Mouse (Mus musculus) spleen, postnatal 14 days (tissue): ENCODE results near the gene Ntrk3.

ENCODE experiments used
- DNase-seq, 2 experiments: peaks; one replicate each; pipeline ENCODE4 v3.0.0; 2021 to 2022; ENCODE audit warnings: low spot score in 2 of 2

The Ntrk3 gene

DNA sequence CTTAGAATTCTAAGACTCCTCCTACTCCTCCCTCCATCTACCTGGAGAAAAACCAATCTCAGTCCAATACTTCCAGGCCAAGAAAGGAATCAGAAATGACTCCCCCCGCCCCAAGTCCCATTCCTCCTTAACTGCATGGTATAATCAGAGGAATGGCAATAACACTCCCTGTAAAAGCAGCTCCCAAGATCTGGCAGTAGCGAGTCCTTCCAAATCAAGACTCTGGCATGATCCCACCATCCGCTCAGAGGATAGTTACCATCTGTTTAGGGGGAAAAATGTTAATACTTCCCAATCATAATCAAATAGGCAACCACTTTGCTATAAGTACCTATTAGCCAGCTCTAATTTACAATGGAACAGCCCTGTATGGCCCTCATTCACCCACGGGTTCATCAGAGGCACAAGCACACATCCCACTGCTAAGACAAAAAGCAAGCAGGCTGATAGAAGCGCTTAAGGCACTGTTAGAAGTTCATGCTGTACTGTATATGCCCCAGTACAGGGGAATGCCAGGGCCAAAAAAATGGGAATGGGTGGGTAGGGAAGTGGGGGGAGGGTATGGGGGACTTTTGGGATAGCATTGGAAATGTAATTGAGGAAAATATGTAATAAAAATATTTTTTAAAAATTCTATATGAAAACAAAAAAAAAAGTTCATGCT is 294.3 kb downstream of the Ntrk3 start:
- no peak for DNase-seq

DNA sequence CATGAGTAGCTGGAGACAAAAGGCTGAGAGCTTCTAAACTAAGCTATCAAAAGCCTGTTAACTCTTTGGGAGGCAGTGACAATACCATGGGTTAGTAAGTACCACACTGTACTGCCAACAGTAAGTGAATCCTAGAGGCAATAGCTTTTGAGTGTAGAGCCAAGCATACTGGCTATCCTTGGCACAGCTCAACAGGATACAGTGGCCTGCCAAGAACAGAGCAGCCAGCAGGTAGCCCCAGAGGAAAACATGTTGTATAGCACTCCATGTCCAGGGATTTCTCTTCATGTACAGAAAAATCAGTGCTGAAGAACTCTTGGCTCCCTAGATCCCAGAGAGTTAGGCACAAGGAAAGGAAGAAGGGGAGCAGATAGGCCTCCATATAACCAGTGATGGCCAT is 296.1 kb downstream of the Ntrk3 start:
- DNase-seq, result no peak

DNA sequence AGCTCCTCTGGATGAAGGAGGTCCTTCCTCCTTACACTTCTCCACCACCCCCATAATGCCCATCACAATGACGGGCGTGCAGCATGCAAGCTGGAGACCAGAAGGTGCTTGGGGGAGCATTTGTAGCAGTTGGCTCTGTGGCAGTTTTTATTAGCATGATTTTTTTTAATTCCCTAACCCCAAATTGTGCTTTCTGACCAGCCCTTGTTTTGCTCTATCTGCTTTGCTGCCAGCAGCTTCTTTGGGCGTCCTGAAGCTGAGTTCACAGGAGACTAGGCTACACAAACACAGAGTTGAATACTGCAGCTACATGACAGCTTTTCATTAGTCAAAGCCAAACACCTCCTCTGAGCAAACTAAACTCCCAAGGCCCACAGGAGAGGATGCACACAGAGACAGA is 296.9 kb downstream of the Ntrk3 start:
- no peak for DNase-seq

DNA sequence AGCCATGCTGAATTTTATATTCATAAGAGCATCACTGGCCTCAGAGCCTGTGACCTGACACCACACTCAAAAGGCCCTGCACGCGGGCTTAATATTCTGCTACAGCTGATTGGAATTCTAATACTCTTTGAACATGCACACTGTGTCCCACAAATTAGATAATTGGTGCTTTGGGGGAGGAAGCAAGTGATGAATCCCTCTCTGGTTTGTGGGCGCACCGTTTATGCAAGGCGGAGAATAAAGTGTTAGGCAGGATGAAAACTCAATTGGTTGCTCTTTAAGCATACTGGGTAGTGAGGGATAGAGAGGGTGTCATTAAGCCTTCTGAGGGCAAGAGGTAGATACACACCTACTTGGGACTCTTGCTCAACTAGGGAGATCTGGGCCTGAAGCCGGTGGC is 297.3 kb downstream of the Ntrk3 start:
- DNase-seq, result no peak

DNA sequence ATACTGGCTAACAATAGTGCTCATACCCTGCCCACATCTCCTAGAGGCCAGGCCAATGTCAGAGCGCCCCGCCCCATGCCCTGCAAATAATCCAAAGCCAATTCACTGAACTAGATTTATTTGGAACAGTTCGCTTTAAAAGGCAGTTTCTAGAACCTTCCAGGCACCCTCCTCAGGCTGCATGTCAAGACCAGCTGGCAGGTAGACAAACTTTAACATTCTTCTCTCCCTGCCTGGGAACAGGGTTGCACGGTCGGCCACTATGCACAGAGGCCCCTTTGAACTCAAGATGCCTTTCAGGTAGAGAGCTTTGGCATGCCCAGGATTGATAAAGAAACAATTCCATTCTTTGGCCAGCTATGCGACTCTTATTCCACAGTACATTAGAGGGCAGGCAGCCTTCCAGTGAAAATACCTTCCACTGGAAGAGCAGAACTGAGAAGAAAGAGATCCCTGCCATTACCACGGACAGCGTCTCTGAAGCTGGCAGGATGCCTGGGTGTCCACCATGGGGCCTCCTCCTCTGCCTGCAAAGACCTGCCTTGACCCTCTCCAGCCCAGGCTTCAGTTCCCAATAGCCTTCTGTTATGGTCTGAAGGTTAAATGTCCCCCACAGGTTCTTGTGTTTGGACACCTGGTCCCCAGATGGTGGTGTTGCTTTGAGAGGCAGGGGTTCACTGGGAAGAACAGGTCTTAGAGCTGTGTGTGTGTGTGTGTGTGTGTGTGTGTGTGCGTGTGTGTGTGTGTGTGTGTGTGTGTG is 298.3 kb downstream of the Ntrk3 start:
- DNase-seq, result no peak

DNA sequence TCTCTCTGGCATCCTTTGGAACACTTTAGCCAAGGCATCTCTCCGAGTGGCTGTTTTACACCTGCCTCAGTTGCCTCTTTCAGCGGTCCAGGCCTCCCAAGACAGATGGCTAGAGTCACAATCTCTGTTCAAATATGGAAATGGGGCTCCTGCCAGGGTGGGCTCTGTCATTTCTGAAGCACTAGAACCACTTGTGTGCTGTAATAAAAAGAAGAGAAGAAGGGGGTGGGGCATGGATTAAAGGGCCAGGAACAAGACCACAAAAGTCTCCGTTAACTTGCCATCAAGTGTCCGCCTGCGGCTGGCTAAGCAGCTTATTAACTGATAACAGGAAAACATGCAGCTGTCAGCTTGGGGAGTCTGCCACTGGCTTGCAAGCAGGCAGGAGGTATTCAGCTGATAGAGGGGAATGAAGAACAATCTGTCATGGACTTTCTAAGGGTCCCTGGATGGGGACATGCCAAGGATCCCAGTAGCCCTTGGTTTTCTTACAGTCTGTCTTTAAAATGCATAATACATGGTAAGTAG is 304.1 kb downstream of the Ntrk3 start:
- DNase-seq, result no peak

DNA sequence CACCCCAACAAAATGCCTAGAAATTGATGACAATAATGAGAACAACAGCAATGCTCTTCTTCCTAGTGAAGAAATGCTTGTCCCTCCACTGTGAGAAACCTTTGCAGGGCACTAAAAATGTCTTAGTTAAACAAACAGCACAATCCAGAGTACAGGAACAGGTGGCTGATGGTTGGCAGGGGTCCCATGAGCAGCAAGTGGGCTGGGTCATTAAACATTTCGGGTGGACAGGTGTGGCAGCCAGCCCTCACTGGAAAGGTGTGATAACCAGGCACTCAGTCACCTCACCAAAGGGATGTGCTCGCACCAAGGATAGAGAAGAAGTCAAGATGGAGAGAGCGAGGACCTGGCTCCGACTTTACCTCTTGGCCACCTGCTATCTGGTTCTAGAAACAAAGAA is 306.2 kb downstream of the Ntrk3 start:
- no peak for DNase-seq

DNA sequence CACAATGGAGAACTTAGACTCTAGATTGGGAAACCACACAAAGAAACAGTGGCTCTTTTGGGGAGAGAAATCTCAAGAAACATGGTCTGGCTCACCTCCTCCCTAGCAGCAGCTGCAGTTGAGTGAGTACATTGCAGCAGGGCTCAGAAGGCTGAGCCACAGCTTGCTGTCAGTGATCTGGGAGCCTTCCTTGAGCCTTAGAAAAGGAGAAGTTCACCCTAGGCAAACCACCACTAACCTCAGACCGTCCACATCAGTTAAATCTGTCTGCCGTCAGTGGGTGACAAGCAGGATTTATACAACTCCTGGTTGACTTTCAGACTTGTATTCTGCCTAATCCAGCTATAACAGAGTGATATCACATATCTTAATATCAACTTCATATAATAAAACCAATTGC is 325.6 kb downstream of the Ntrk3 start:
- DNase-seq, result no peak

DNA sequence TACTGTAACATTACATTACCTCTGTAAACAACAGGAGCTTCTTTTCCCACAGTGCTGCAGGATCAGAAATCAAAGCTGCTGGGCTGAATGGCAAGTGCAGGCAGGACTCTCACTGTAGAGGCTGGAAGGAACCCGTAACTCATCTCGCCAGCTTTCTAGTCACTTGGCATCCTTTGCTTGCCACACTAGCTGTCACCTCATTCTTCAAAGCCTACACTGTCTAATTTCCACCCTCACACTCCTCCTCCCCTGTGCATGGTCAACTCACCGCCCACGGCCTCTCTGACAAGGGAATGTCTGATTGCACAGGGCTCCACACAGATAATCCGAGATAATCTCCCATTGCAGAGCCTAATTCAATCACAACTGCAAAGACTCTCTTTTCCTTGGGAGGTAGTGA is 327.8 kb downstream of the Ntrk3 start:
- DNase-seq, result no peak

DNA sequence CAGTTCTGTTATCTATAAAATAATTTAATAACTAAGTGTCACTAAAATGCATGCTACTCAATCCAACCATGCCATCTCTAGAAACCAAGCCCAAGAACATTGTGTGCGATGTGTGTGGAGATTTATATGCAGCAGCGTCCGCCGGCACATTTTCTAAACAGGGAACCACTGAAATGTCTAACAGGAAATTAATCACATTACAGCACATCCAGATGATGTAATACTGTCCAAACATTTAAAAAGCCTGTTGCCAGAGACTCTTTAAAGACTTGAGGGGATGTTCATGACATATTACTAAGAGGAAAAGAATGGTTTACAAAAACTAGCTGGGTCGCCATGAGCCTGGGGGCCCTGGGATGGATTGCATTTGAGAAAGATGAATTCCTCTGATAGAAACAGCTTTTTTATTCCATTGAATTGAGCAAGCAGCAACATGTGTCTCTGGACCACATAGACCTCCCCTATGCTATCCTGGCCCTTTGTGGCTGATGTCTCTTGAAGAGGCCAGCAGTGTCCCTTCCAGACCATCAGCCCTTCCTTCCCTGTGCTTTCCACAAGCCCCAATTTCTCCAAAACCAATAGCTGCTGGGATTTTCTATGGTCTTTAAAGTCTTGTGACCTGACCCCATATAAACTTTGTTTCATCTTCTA is 331.0 kb downstream of the Ntrk3 start:
- DNase-seq, result no peak

DNA sequence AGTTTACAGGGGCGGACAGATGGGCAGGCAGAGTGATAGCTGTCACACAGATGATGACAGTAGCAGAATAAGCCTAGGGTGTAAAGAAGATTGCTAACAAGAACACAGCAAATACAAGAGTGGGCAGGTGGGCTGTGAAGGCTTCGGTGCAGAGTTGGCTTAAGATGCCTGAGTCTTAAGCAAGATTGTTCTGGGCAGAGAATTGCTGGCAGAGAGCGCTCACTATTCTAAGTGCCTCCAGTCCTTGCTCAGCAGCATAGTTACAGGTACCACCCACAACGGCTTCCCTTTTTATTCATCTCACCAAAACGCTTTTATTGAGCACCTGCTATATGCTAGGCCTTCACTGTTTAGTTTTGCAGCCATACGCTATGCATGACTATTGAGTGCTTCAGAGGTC is 333.3 kb downstream of the Ntrk3 start:
- DNase-seq, result no peak

DNA sequence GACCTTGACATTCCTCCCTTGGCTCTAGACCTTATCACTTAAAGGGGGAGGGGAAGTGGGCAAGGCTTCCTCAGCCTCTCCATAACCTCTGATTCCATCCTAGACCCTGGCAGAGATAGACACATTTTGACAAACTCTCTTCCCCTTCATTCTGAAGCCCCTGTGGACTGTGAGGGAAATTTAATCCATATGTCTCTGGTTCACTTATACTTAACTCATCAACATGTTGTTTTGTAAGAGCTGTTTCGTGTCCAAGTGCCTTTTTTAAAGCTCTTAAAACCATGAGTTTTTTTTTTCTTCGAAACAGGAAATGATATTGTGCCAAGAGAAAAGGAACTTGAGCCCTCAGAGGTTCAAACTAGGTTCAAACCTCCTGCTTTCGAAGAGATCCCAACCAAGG is 335.3 kb downstream of the Ntrk3 start:
- DNase-seq, result no peak

DNA sequence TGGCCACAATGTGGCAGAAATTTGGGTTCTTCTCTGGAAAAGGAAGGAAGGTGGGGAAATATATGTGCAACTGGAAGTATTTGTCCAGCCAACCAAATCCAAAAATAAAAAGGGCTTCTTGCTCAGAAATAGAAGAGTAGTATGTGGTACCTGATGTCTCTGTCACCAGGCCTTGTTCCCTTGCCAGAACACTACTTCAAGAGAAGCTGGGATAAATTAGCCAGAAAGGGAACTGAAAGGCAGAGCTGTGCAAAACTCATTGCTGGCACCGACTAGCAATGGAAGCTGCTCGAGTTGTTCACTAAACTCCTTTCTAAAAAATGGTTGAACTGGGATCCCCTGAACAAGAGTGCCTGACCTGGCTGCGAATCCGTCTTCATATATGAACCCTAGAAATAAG is 337.6 kb downstream of the Ntrk3 start:
- no peak for DNase-seq

DNA sequence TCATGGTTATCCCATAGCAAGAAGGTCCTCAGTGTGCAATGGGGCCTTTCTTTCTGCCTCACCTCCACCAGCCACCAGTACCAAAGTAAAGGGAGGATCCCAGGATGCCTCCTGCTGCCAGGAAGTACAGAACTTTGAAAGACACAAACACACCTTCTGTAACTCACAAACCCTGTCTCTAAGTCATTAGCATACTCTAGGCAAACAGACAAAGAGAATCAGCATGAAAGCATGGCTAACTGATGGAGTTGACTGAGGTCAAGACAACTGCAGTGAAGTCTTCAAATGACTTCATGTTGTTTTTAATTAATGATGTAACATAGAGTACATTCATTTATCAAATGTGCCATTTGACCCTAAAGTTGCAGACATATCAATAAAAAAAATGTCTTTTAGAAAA is 339.4 kb downstream of the Ntrk3 start:
- DNase-seq, result no peak

DNA sequence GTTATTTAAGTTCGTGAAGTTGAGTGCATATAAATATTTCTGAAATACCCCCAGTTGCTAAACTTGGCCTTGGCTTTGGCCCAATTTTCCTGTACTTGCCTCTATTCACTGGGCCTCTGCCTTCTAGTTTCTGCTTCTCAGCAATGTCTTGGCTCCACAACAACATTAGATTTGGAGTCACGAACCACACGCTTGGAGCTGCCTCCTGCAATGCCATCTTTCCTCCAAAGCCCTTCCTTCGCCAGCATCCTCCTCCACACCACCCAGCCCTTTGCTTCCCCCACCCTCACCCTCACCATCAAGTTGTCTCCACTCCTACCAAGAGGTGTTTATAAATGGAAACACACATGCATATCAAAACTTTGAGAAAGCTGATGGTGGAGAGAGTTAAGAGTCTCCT is 340.6 kb downstream of the Ntrk3 start:
- DNase-seq, result no peak

DNA sequence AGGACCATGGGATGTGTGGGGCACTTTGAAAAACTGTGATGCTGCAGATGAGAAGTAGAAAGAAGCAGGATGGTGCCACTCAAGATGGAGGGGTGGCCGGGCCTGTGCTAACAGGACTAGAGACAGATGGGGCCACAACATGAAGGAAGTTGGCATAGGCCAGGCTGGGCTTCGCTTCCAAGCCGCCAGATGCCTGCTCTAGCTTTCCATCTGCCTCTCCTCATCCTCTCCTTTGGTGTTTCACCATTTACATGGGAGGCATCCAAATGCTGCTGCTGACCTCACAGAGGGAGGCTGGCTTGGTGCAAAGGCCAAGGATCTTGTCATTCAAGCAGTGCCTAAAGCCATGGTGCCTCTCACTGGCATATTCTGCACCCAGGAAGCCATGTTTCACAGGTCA is 347.8 kb downstream of the Ntrk3 start:
- no peak for DNase-seq

DNA sequence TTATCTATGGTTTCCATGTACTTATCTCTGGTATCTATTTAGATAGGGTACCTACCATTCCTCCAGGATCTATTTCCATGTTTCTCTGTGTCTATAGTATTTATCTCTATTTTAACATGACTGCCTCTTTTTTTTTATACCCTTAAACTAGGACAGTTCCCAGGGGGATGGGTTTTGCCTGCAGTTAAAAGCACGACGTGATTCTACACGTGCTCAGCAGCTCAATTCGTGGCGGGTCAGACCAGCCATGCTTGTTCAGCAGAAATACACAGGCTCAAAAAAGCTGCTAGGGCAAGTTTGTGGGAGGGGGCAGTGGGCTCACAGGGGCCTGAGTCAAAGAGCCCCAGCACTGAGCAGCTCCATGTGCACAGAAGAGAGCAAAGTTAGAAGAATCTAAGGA is 349.7 kb downstream of the Ntrk3 start:
- DNase-seq, result no peak

DNA sequence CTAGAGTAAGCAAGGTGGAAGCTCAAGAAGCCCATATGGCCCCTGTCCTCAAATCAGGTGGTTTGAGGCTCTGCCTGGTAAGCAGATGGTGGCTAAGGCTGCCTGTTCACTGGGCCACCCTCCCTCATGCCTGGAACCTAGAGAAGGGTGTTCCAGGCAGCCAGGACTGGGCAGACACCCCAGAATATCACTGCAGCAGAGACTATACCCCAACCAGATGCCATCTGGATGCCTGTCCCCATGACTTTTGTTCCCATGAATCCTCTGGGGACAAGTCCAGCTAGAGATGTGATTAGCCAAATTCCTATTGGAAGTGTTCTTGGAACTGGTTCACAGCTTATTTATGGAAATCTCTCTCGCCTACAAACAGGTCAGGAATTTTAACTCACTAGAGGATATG is 351.8 kb downstream of the Ntrk3 start:
- no peak for DNase-seq

DNA sequence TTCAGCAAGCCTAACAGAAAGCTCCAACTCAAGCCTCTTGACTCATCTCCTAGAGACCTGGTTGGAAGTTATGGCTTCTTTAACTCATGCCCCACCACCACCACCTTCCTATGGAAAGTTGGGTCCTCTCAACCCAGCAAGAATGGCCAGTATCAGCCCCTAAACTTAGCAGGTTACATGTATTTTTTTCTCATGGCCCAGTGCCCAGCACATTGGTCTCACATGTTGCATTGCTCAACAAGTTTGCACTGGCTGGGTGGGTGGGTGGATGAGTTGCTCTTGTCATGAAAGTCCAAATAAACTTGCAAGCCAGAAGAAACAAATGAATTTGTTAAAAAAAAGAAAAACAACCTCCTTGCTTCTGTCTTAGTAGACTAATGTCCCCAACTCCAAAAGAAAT is 353.7 kb downstream of the Ntrk3 start:
- no peak for DNase-seq

DNA sequence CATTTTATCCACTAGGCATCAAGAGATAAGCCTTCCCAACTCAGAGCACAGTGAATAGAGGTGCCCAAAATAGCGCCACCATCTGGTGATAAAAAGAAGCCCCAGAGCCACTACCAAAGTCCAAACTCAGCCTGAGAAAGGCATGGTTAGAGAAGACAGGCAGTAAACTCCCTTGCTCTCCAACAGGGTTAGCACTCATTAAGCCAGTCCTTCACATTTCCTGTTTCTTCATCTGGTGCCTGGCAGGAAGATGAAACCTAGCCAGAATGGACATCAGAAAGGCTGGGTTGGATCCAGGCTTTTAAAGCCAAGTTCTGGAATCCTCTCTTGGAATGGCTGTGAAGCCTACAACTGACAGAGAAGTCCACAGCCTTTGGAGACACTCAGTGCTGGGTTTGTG is 355.7 kb downstream of the Ntrk3 start:
- no peak for DNase-seq

DNA sequence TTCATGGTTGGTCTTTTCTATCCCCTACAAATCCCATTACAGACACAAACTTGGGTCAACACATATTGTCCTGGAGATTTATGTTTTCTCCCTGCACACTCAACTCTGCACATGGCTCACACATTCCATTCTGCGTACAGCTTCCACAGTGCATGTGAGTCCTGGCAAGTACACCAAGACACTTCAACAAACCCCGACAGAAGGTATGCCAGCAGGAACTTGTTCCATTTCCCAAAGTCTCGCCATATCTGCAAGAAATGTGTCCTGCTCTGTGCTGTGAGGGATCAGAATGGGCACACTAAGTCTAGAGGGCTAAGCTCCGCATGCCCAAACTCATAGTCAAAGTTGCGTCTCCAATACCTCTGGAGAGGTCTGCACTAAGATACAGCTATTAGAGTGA is 358.0 kb downstream of the Ntrk3 start:
- DNase-seq, result no peak

DNA sequence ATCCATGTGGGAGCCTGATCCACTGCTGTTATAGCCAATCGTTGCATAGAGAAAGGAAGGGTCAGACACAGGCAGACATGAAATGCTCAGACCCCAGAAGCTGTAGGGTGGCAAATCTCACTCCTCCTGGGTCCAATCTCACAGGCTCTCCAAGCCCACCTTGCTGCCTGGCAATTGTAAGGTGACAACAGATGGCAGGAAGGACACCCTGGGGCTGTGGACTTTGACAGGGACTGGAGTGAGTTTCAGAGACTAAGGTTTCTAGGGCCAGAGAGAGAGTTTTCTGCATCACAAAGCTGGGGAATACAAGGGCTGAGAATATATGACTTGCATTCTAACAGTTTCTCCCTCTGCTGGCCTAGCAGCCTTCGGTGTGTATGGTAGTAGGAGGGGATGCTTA is 359.5 kb downstream of the Ntrk3 start:
- no peak for DNase-seq

DNA sequence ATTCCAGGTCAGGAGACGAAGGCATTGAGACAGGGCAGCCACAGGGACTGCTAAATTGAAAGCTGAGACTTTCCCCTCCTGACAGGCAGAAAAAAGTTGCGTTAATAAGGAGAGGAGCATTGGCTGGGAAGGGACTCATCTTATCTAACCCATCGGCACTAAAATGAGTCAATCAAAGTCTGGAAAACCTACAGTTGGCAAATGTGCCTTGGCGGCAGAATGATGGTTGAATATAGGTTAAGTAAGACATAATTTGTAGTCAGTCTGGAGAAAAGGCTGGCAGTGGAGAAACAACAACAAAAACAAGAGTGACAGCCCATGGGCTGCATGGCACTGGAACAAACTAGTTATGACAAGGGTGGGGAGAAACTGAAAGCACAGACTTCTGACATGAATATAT is 360.9 kb downstream of the Ntrk3 start:
- DNase-seq, result no peak
